Mouse (Mus musculus) lung, embryonic 14.5 days (tissue): ENCODE measurements at regions not wholly inside any gene's neighbourhood (a gene's known extent, or its start where the extent isn't known, plus 50 kb on each side); places are given as distances from the start of the nearest gene placed in this dataset.

Experiments used
- ATAC-seq: fragments of 200-750 bp; cut with Nextera tagmentation; 2 replicates; pipeline ENCODE4 v1.8.0; 2017; ENCODE audit warnings: mild to moderate bottlenecking, moderate TSS enrichment, moderate library complexity; ENCODE audit not compliant: insufficient read depth
- DNase-seq: peaks from one replicate; pipeline ENCODE4 v3.0.0-alpha.2; 2015
- H3K27ac ChIP-seq: fragments of 300-500 bp; sonication (generic); 2 replicates; pipeline ENCODE4 v1.5.1; 2014; ENCODE audit warnings: low read depth, mild to moderate bottlenecking, moderate library complexity
- H3K27me3 ChIP-seq: fragments of 300-500 bp; sonication (generic); 2 replicates; pipeline ENCODE4 v1.6.1; 2014; ENCODE audit warnings: low read length, control low read depth; ENCODE audit not compliant: insufficient read depth
- H3K36me3 ChIP-seq: fragments of 300-500 bp; sonication (generic); 2 replicates; pipeline ENCODE4 v1.6.1; 2014; ENCODE audit warnings: control low read depth; ENCODE audit not compliant: insufficient read depth
- H3K4me1 ChIP-seq: fragments of 300-500 bp; sonication (generic); 2 replicates; pipeline ENCODE4 v1.6.1; 2014; ENCODE audit warnings: antibody characterized with exemption, control low read depth; ENCODE audit not compliant: insufficient read depth
- H3K4me2 ChIP-seq: fragments of 300-500 bp; sonication (generic); 2 replicates; pipeline ENCODE4 v1.6.1; 2014; ENCODE audit warnings: mild to moderate bottlenecking
- H3K4me3 ChIP-seq: fragments of 300-500 bp; sonication (generic); 2 replicates; pipeline ENCODE4 v1.5.1; 2014; ENCODE audit warnings: low read depth, low read length
- H3K9ac ChIP-seq: fragments of 300-500 bp; sonication (generic); 2 replicates; pipeline ENCODE4 v1.6.1; 2014
- H3K9me3 ChIP-seq: fragments of 300-500 bp; sonication (generic); 2 replicates; pipeline ENCODE4 v1.6.1; 2016; ENCODE audit warnings: low read depth, low read length, control low read depth
- CTCF ChIP-seq: IDR thresholded peaks from 2 replicates; pipeline ENCODE4 v1.5.1; 2016; ENCODE audit warnings: antibody characterized with exemption, low read depth
- WGBS: fragments of 180-500 bp; shearing (Covaris S2); extraction: QIAGEN DNeasy Blood & Tissue Kit; methylation state at CpG from one replicate; pipeline ENCODE4 v1.1.7; 2014; 5-methylcytosine and 5-hydroxymethylcytosine counted together

GRCm38 (mm10) chr9:112725523-112725922 is 489.8 kb upstream of the Arpp21 start:
- DNase-seq (peak; percentile 2), ATAC-seq (no peak)
- Histone ChIP-seq H3K9ac (no peak overlapping the region), H3K9me3 (no peaks in the 10 kb centered on the region), H3K4me1 (no peaks in the 10 kb centered on the region), H3K4me2 (no peak overlapping the region), H3K27me3 (no peaks in the 10 kb centered on the region), H3K4me3 (no peak overlapping the region), H3K27ac (no peak overlapping the region), H3K36me3 (no peaks in the 10 kb centered on the region)
- TF ChIP-seq CTCF: peak; percentile 34
- WGBS: 28% methylated on average over 8 of the region's 8 CpGs

GRCm38 (mm10) chr9:112725103-112725502 is 489.4 kb upstream of the Arpp21 start:
- no peak for TF ChIP-seq CTCF
- WGBS: 49% methylated on average over 4 of the region's 4 CpGs

GRCm38 (mm10) chr9:112723346-112723745 is 487.6 kb upstream of the Arpp21 start:
- no peak for TF ChIP-seq CTCF
- no peak for ATAC-seq

More at GRCm38 (mm10) chr9:112725103-112725502, 489.4 kb upstream of the Arpp21 start:
- DNase-seq: no peak
- Histone ChIP-seq H3K4me1 (no peaks in the 10 kb centered on the region), H3K4me2 (no peak overlapping the region), H3K9ac (no peak overlapping the region), H3K9me3 (no peaks in the 10 kb centered on the region), H3K4me3 (no peak overlapping the region), H3K27me3 (no peaks in the 10 kb centered on the region), H3K27ac (no peak overlapping the region), H3K36me3 (no peaks in the 10 kb centered on the region)
- ATAC-seq: no peak

GRCm38 (mm10) chr9:112722501-112722900 is 486.8 kb upstream of the Arpp21 start:
- H3K9ac ChIP-seq: no peak overlapping the region
- H3K36me3 ChIP-seq: no peaks in the 10 kb centered on the region
- no peak for TF ChIP-seq CTCF
- DNase-seq (no peak), ATAC-seq (no peak)
- H3K4me2 ChIP-seq: no peak overlapping the region
- H3K27ac ChIP-seq: no peak overlapping the region
- no peaks in the 10 kb centered on the region for H3K4me1 ChIP-seq
- no peak overlapping the region for H3K4me3 ChIP-seq
- WGBS: 81% methylated on average over 4 of the region's 4 CpGs
- H3K27me3 ChIP-seq: no peaks in the 10 kb centered on the region
- H3K9me3 ChIP-seq: no peaks in the 10 kb centered on the region

More at GRCm38 (mm10) chr9:112723346-112723745, 487.6 kb upstream of the Arpp21 start:
- no peak for DNase-seq
- H3K4me2 ChIP-seq: no peak overlapping the region
- H3K9me3 ChIP-seq: no peaks in the 10 kb centered on the region
- H3K27ac ChIP-seq: no peak overlapping the region
- H3K36me3 ChIP-seq: no peaks in the 10 kb centered on the region
- WGBS: 55% methylated on average over 1 of the region's 1 CpGs
- no peaks in the 10 kb centered on the region for H3K4me1 ChIP-seq
- H3K9ac ChIP-seq: no peak overlapping the region
- H3K4me3 ChIP-seq: no peak overlapping the region
- no peaks in the 10 kb centered on the region for H3K27me3 ChIP-seq

GRCm38 (mm10) chr9:112715197-112715762 is 479.5 kb upstream of the Arpp21 start:
- Histone ChIP-seq H3K9me3 (no peaks in the 10 kb centered on the region), H3K36me3 (no peaks in the 10 kb centered on the region), H3K4me3 (no peak overlapping the region), H3K27ac (no peak overlapping the region), H3K4me2 (no peak overlapping the region), H3K4me1 (no peaks in the 10 kb centered on the region), H3K27me3 (no peaks in the 10 kb centered on the region), H3K9ac (no peak overlapping the region)
- WGBS: 62% methylated on average over 1 of the region's 1 CpGs
- ATAC-seq (no peak), DNase-seq (no peak)
- no peak for TF ChIP-seq CTCF

- H3K4me1 ChIP-seq: no peaks in the 10 kb centered on the region
- WGBS: 66% methylated on average over 1 of the region's 1 CpGs
- no peak overlapping the region for H3K9ac ChIP-seq
- ATAC-seq (no peak), DNase-seq (no peak)
- no peaks in the 10 kb centered on the region for H3K9me3 ChIP-seq
- no peak overlapping the region for H3K27ac ChIP-seq
- H3K36me3 ChIP-seq: no peaks in the 10 kb centered on the region
- H3K27me3 ChIP-seq: no peaks in the 10 kb centered on the region
- no peak overlapping the region for H3K4me3 ChIP-seq
- no peak for TF ChIP-seq CTCF
- H3K4me2 ChIP-seq: no peak overlapping the region
These were observed 443.1 kb upstream of the Arpp21 start for GRCm38 (mm10) chr9:112678866-112679265.

GRCm38 (mm10) chr9:112675232-112675631 is 439.5 kb upstream of the Arpp21 start:
- Histone ChIP-seq H3K9ac (no peak overlapping the region), H3K9me3 (no peaks in the 10 kb centered on the region)
- no peak for ATAC-seq

More at GRCm38 (mm10) chr9:112675232-112675631, 439.5 kb upstream of the Arpp21 start:
- 71% methylated on average over 5 of the region's 5 CpGs for WGBS
- DNase-seq: no peak
- no peaks in the 10 kb centered on the region for H3K36me3 ChIP-seq
- H3K27ac ChIP-seq: no peak overlapping the region
- H3K4me3 ChIP-seq: no peak overlapping the region
- no peak overlapping the region for H3K4me2 ChIP-seq
- no peak for TF ChIP-seq CTCF
- H3K4me1 ChIP-seq: no peaks in the 10 kb centered on the region
- H3K27me3 ChIP-seq: no peaks in the 10 kb centered on the region
